Mouse (Mus musculus) midbrain, embryonic 14.5 days (tissue): ENCODE measurements around the gene Prpf3. TPM values are rescaled to one million over a fixed set of nuclear protein-coding genes. Genes with fewer than 3 reads are reported as not detected.
"Not testable (repeated sequence)": the region's sequence is repeated elsewhere in the genome, so short reads cannot be mapped to it uniquely, and the experiment has no call there.

Experiments used
- ATAC-seq: fragments of 200-750 bp; cut with Nextera tagmentation; 2 replicates; pipeline ENCODE4 v1.8.0; 2017; ENCODE audit warnings: moderate number of reproducible peaks, moderate library complexity; ENCODE audit not compliant: low FRiP score, low TSS enrichment
- DNase-seq: peaks from one replicate; pipeline ENCODE4 v3.0.0-alpha.2; 2015
- H3K27ac ChIP-seq: fragments of 300-500 bp; sonication (generic); replicated peaks from 2 replicates; pipeline ENCODE4 v1.5.1; 2014; ENCODE audit warnings: mild to moderate bottlenecking, low read depth, low read length, moderate library complexity
- H3K27me3 ChIP-seq: fragments of 300-500 bp; sonication (generic); 2 replicates; pipeline ENCODE4 v1.6.1; 2014; ENCODE audit warnings: low read length, control low read depth, mixed read lengths; ENCODE audit not compliant: control insufficient read depth, insufficient read depth
- H3K36me3 ChIP-seq: fragments of 300-500 bp; sonication (generic); 2 replicates; pipeline ENCODE4 v1.6.1; 2014; ENCODE audit warnings: low read length, control low read depth; ENCODE audit not compliant: control insufficient read depth, insufficient read depth
- H3K4me1 ChIP-seq: fragments of 300-500 bp; sonication (generic); 2 replicates; pipeline ENCODE4 v1.6.1; 2014; ENCODE audit warnings: mild to moderate bottlenecking, antibody characterized with exemption, low read length, control low read depth; ENCODE audit not compliant: control insufficient read depth, insufficient read depth
- H3K4me2 ChIP-seq: fragments of 300-500 bp; sonication (generic); 2 replicates; pipeline ENCODE4 v1.6.1; 2014; ENCODE audit warnings: mild to moderate bottlenecking, low read length, moderate library complexity
- H3K4me3 ChIP-seq: fragments of 300-500 bp; sonication (generic); replicated peaks from 2 replicates; pipeline ENCODE4 v1.5.1; 2014; ENCODE audit warnings: low read depth, low read length
- H3K9ac ChIP-seq: fragments of 300-500 bp; sonication (generic); replicated peaks from 2 replicates; pipeline ENCODE4 v1.6.1; 2014; ENCODE audit warnings: mild to moderate bottlenecking, low read length, moderate library complexity
- H3K9me3 ChIP-seq: fragments of 300-500 bp; sonication (generic); 2 replicates; pipeline ENCODE4 v1.6.1; 2016; ENCODE audit warnings: low read length, control low read depth, mixed read lengths; ENCODE audit not compliant: control insufficient read depth
- WGBS: fragments of 180-500 bp; shearing (Covaris S2); extraction: QIAGEN DNeasy Blood & Tissue Kit; methylation state at CpG from one replicate; pipeline ENCODE4 v1.1.7; 2014; 5-methylcytosine and 5-hydroxymethylcytosine counted together
- polyA plus RNA-seq: library from polyadenylated mRNA; unstranded; fragments of >200 nt; fragmentation: Nextera tagmentation; extraction: Ambion mirVana; gene quantifications from 2 replicates; pipeline ENCODE4 v1.2.1, GENCODE M21; 2014

Prpf3 gene
- polyA plus RNA-seq, 1 experiment from 2014 or later, result 44.1 TPM

DNA sequence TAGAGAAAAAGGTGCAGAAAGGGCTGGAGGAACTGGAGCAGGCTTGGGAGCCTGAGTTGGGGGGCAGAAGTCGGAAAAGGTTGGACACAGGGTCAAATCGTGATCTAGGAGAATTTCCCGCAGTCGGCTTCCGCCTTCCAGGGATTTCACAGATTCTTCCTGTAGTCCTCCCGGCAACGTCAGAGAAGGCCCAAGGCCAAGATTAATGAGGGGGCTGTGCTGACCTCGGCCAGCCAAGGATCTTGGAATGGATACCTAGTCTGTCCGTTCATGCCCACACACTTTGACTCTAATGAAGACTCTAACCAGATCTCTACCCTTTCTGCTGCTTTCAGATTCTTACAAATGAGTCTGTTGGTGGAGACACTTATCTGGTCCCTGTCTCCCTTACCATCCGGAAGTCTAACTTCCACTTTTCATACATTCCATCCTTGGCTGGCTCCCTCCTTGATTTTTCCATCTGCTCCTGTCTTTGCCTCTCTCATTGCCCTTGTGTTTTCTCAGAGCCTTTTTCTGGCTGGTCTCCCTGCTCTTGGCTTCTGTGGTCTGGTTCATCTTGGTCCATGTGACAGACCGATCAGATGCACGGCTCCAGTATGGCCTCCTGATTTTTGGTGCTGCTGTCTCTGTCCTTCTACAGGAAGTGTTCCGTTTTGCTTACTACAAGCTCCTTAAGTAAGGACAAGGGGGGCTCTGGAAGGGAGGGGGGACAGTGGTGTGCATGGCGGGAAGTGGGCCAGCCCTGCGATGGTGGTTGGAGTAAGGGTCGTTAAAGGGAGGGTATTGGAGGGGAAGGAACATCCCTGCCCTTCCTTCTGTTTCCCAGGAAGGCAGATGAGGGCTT, 38.9 kb upstream of the Prpf3 start:
- peak overlapping the region; percentile 72 for H3K9ac ChIP-seq
- 18% methylated on average over 16 of the region's 16 CpGs for WGBS
- H3K4me1 ChIP-seq, result peaks cover 12% of the 10 kb centered on the region
- no peaks in the 10 kb centered on the region for H3K27me3 ChIP-seq
- DNase-seq (peak; percentile 40), ATAC-seq (no peak)
- no peaks in the 10 kb centered on the region for H3K9me3 ChIP-seq
- H3K36me3 ChIP-seq, result peaks cover 8% of the 10 kb centered on the region; the same call in 1 of the 2 replicates
- H3K4me3 ChIP-seq, result peak overlapping the region; percentile 59
- peak overlapping the region; percentile 92 for H3K4me2 ChIP-seq
- 0 out of 2 replicates have a peak overlapping the region, but pooled peaks have one; percentile 41 for H3K27ac ChIP-seq

DNA sequence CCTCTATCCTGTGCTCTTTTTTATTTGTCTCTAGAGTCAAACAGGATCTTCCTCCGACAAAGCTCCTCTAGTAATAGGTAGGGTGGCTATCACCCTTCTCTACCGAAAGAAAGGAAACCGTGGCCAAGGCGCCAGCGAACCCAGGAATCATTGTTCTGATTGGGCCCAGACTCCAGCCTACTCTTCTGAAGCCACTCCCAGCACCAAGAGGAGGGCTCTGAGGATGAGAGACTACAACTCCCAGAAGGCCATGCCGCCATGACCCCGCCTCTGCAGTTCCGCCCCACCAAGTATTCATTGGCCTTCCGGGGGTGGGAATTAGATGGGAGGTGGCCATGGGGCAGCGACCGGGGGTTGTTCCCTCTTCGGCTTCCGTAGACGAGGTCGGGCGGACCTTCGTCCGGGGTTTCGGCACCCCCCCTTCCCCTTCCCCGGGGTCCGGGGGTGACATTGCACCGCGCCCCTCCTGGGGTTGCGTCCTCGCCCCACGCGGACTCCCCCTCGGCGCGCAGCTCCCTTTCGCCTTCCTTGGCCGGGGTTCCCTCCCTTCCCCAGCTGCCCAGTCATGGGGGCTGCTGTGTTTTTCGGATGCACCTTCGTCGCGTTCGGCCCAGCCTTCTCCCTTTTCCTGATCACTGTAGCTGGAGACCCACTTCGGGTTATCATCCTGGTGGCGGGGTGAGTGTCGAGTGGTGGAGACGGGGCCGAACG, 38.1 kb upstream of the Prpf3 start, which contains the start of gene Aph1a:
Gene Aph1a (plus strand): TSS at position 364 of the 711 bp plus-strand sequence.
- H3K36me3 ChIP-seq, H3K9me3 ChIP-seq, H3K27me3 ChIP-seq: not testable (repeated sequence)
- WGBS, result under 1% methylated on average over 25 of the region's 43 CpGs
- Histone ChIP-seq H3K4me2 (peak within 1 kb of the TSS; percentile 92), H3K9ac (peak within 1 kb of the TSS; percentile 72), H3K4me1 (peaks cover 12% of the 10 kb centered on the region), H3K27ac (peak within 1 kb of the TSS; percentile 71), H3K4me3 (peak within 1 kb of the TSS; percentile 59)
- ATAC-seq (peak; percentile 98), DNase-seq (peak; percentile 97)

DNA sequence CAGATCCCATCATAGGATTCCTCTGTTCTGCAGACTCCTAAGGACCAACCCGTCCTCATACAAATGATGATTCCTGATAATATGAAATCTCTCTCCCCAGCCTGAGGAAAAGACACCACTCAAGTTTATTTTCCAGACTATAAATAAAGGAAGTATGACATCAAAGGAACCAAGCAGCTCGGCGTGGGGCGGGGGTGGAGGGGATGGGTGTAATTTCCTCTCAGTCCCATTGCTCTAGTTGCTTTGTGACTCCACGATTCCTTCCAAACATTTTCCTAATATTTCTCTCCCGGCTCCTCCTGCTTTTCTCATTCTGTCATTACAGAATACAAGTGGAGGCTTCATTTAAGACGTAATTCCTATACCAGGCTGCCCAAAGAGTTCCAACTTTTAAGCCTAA, 37.4 kb upstream of the Prpf3 start:
- Histone ChIP-seq H3K27me3 (no peaks in the 10 kb centered on the region), H3K27ac (peak overlapping the region; percentile 71), H3K4me2 (peak overlapping the region; percentile 58), H3K4me3 (peak overlapping the region; percentile 59), H3K4me1 (peaks cover 12% of the 10 kb centered on the region), H3K36me3 (peaks cover 5% of the 10 kb centered on the region; the same call in 1 of the 2 replicates), H3K9me3 (no peaks in the 10 kb centered on the region), H3K9ac (0 out of 2 replicates have a peak overlapping the region, but pooled peaks have one; percentile 14)
- DNase-seq, result no peak
- ATAC-seq, result no peak
- 26% methylated on average over 7 of the region's 7 CpGs for WGBS

DNA sequence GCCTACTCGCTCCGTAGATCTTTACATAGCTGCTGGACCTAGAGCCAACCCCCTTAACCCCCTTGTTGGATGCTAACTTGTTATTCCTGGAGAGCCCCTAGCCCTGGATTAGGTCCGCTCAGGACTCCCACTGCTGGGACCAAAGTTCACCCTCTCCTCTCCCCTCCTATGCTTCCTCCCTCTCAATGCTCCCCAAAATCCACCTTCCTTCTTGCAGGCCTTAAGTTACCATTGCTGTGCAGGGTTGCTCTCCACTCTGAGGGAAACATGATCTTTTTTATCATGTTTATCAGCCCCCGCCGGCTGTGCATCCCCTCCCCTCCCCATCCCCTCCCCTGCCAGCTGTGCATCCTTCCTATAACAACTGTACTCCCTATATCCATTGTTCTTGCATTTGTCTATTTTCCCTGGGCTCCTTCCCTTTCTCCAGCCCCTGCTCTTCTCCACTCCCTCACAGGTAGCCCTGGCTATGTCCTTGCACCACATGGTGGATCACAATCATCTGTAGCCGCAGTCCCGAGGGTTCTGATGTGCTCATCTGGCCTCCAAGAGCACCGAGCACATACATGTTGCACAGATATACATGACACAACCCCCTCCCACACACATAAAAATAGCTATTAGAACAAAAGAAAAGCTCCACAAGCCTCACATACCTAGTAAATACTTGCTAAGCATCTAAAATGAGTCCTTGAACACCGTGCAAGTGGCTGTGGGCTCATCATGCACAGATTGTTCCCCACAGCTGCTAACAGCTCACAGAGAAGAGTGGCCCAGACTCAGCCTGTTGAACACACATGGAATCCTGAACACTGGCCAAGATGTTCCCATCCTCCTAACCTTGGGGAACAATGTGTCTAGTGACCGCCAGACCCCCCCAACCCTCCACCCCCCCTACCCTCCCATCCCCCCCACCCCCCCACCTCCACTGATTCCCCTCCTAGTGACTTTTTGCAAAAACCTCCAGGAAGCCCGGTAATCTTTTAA, 36.7 kb upstream of the Prpf3 start:
- H3K36me3 ChIP-seq, result no peaks in the 10 kb centered on the region
- H3K27me3 ChIP-seq, result no peaks in the 10 kb centered on the region
- ATAC-seq (no peak), DNase-seq (no peak)
- WGBS, result 44% methylated on average over 11 of the region's 11 CpGs
- peak overlapping the region; percentile 27 for H3K4me2 ChIP-seq
- no peak overlapping the region for H3K4me3 ChIP-seq
- no peak overlapping the region for H3K9ac ChIP-seq
- no peaks in the 10 kb centered on the region for H3K9me3 ChIP-seq
- peaks cover 12% of the 10 kb centered on the region for H3K4me1 ChIP-seq
- H3K27ac ChIP-seq, result peak overlapping the region; percentile 8; the same call in 1 of the 2 replicates

DNA sequence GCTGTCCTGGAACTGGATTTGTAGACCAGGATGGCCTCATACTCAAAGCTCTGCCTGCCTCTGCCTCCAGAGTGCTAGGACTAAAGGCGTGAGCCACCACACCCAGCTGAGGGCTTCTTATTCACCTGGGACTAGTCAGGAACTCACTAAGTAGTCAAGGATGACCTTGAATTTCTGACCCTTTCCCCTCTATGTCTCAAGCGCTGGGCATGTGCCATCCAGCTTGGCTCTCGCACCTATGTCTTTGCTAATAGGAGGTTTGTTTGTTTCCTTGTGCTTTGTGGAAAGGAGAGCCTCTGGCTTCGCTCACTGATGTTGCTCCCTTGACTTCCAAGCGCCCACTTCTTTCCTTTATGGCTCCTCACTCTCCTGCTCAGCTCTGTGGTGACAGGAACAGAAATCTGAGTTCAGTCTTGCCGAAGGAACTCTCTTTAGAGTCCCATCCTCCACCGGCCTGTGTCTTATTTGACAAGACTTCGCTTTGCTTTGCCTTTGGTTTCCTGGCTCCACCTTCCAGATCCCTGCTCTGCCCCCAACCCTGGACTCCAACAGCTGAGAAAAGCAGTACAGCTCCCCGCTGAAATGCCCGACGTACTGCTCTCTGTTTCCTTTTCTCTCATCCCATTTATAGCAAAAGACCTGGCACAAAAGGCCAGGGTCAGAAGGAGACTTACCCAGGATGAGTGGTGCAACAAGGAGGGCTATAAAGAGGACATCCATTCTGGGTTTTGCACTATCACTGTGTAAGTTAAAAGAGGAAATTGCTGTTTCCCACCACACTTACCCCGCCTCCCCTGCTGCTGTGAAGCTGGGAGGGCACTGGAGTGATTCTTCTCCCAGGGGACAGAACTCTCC, 35.8 kb upstream of the Prpf3 start, which contains the start of gene BC028528:
Gene BC028528 (minus strand): TSS at position 795 of the 855 bp plus-strand sequence.
- H3K4me3 ChIP-seq, result 0 out of 2 replicates have a peak within 1 kb of the TSS, but pooled peaks have one; percentile 2
- H3K36me3 ChIP-seq, result no peaks in the 10 kb centered on the region
- no peak for DNase-seq
- H3K4me1 ChIP-seq, result peaks cover 12% of the 10 kb centered on the region
- no peaks in the 10 kb centered on the region for H3K9me3 ChIP-seq
- no peak within 1 kb of the TSS for H3K9ac ChIP-seq
- WGBS, result 28% methylated on average over 12 of the region's 12 CpGs
- H3K27me3 ChIP-seq, result no peaks in the 10 kb centered on the region
- peak within 1 kb of the TSS; percentile 27 for H3K4me2 ChIP-seq
- ATAC-seq, result no peak
- peak within 1 kb of the TSS; percentile 8; the same call in 1 of the 2 replicates for H3K27ac ChIP-seq

DNA sequence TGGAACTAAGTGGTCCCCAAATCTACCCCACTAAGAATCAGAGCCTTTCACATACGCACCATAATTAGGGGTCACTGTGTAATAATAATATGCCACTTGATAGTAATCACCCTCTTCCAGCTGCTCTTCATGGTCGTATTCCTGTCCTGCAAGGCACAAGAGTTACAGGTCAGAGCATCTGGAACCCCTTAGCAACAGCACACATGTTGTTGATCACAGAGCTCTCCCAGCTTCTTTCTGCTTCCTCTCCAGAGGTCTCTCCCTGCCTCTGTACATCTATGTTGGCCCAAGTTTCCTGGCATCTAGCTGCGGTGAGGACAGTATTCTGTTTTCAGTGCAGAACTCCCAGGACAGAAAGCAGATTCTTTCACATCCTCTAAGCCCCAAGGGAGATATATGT, 34.0 kb upstream of the Prpf3 start:
- DNase-seq, result no peak
- WGBS, result 87% methylated on average over 3 of the region's 3 CpGs
- Histone ChIP-seq H3K4me2 (no peak overlapping the region), H3K4me3 (no peak overlapping the region), H3K4me1 (peaks cover 5% of the 10 kb centered on the region), H3K36me3 (no peaks in the 10 kb centered on the region), H3K27ac (no peak overlapping the region), H3K27me3 (no peaks in the 10 kb centered on the region), H3K9ac (no peak overlapping the region), H3K9me3 (no peaks in the 10 kb centered on the region)
- no peak for ATAC-seq

DNA sequence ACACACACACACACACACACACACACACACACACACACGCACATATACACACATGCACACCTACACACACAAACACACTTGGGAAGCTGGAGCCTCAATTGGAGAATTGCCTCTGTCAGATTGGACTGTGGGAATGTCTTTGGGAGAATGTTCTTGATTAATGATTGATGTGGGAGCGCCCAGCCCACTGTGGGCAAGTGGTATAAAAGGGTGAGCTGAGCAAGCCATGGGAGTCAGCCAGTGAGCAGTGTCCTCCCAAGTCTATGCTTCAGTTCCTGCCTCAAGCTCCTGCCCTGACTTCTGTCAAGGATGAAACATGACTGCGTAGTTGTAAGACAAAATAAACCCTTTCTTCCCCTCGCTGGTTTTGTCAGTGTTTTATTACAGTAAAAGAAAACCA, 31.9 kb upstream of the Prpf3 start:
- Histone ChIP-seq H3K4me1 (peaks cover 4% of the 10 kb centered on the region; the same call in 1 of the 2 replicates), H3K27ac (no peak overlapping the region), H3K4me2 (no peak overlapping the region), H3K4me3 (no peak overlapping the region), H3K9ac (no peak overlapping the region), H3K27me3 (no peaks in the 10 kb centered on the region; the same call in 1 of the 2 replicates), H3K36me3 (no peaks in the 10 kb centered on the region), H3K9me3 (no peaks in the 10 kb centered on the region)
- no peak for ATAC-seq
- WGBS, result 81% methylated on average over 4 of the region's 4 CpGs
- DNase-seq, result no peak
